Mouse (Mus musculus) neural tube, embryonic 15.5 days (tissue): Measurements from ENCODE around the gene Gm10401. TPM values are rescaled to one million over a fixed set of nuclear protein-coding genes. Genes with fewer than 3 reads are reported as not detected.
"Not testable (repeated sequence)": the region's sequence is repeated elsewhere in the genome, so short reads cannot be mapped to it uniquely, and the experiment has no call there.

Experiments used
- ATAC-seq: fragments of 200-750 bp; cut with Nextera tagmentation; 2 replicates; pipeline ENCODE4 v1.8.0; 2017; ENCODE audit warnings: mild to moderate bottlenecking, moderate TSS enrichment, moderate library complexity; ENCODE audit not compliant: low FRiP score
- H3K27ac ChIP-seq: fragments of 300-500 bp; sonication (generic); replicated peaks from 2 replicates; pipeline ENCODE4 v1.5.1; 2015; ENCODE audit warnings: mild to moderate bottlenecking, inconsistent platforms
- H3K27me3 ChIP-seq: fragments of 300-500 bp; sonication (generic); replicated peaks from 2 replicates; pipeline ENCODE4 v1.6.1; 2015; ENCODE audit warnings: inconsistent platforms
- H3K36me3 ChIP-seq: fragments of 300-500 bp; sonication (generic); 2 replicates; pipeline ENCODE4 v1.6.1; 2015; ENCODE audit warnings: inconsistent platforms
- H3K4me1 ChIP-seq: fragments of 300-500 bp; sonication (generic); 2 replicates; pipeline ENCODE4 v1.6.1; 2015; ENCODE audit warnings: inconsistent platforms
- H3K4me2 ChIP-seq: fragments of 300-500 bp; sonication (generic); 2 replicates; pipeline ENCODE4 v1.6.1; 2015; ENCODE audit warnings: inconsistent platforms, mild to moderate bottlenecking, moderate library complexity
- H3K4me3 ChIP-seq: fragments of 300-500 bp; sonication (generic); replicated peaks from 2 replicates; pipeline ENCODE4 v1.5.1; 2015; ENCODE audit warnings: mild to moderate bottlenecking, inconsistent platforms
- H3K9ac ChIP-seq: fragments of 300-500 bp; sonication (generic); replicated peaks from 2 replicates; pipeline ENCODE4 v1.6.1; 2015; ENCODE audit warnings: mild to moderate bottlenecking, inconsistent platforms
- H3K9me3 ChIP-seq: fragments of 300-500 bp; sonication (generic); replicated peaks from 2 replicates; pipeline ENCODE4 v1.6.1; 2016; ENCODE audit warnings: inconsistent platforms
- WGBS: fragments of 180-500 bp; shearing (Covaris S2); methylation state at CpG from one replicate; pipeline ENCODE4 v1.1.7; 2015; ENCODE audit warnings: mixed read lengths; 5-methylcytosine and 5-hydroxymethylcytosine counted together
- polyA plus RNA-seq: library from polyadenylated mRNA; unstranded; fragments of >200 nt; fragmentation: Nextera tagmentation; extraction: Ambion mirVana; gene quantifications from 2 replicates; pipeline ENCODE4 v1.2.1, GENCODE M21; 2015

Gene Gm10401
- polyA plus RNA-seq, 1 experiment from 2014 or later = 36.7 TPM

GRCm38 (mm10) chr5:115116426-115116825 is 18.3 kb upstream of the Gm10401 start:
- Histone ChIP-seq H3K4me2 (no peak overlapping the region), H3K4me1 (peaks cover 10% of the 10 kb centered on the region), H3K27ac (no peak overlapping the region), H3K9me3 (no peaks in the 10 kb centered on the region), H3K36me3 (peaks cover 18% of the 10 kb centered on the region), H3K9ac (no peak overlapping the region), H3K27me3 (no peaks in the 10 kb centered on the region), H3K4me3 (no peak overlapping the region)
- no peak for ATAC-seq
- 78% methylated on average over 3 of the region's 3 CpGs for WGBS

GRCm38 (mm10) chr5:115114501-115114900 is 16.4 kb upstream of the Gm10401 start:
- peaks cover 8% of the 10 kb centered on the region for H3K4me1 ChIP-seq
- WGBS = 92% methylated on average over 8 of the region's 8 CpGs
- H3K4me2 ChIP-seq = no peak overlapping the region
- no peaks in the 10 kb centered on the region for H3K27me3 ChIP-seq
- no peak overlapping the region for H3K27ac ChIP-seq
- H3K9me3 ChIP-seq = no peaks in the 10 kb centered on the region
- H3K9ac ChIP-seq = no peak overlapping the region
- H3K4me3 ChIP-seq = no peak overlapping the region
- no peak for ATAC-seq
- H3K36me3 ChIP-seq = peaks cover 18% of the 10 kb centered on the region

- Histone ChIP-seq H3K36me3 (peaks cover 18% of the 10 kb centered on the region), H3K27me3 (no peaks in the 10 kb centered on the region), H3K9me3 (no peaks in the 10 kb centered on the region), H3K4me2 (no peak overlapping the region), H3K9ac (no peak overlapping the region), H3K4me1 (no peaks in the 10 kb centered on the region), H3K4me3 (no peak overlapping the region), H3K27ac (no peak overlapping the region)
- ATAC-seq = no peak
- 93% methylated on average over 12 of the region's 12 CpGs for WGBS
These were observed 15.1 kb upstream of the Gm10401 start for GRCm38 (mm10) chr5:115113244-115113643.

GRCm38 (mm10) chr5:115111156-115111555 is 13.1 kb upstream of the Gm10401 start:
- Histone ChIP-seq H3K27ac (no peak overlapping the region), H3K4me1 (no peaks in the 10 kb centered on the region), H3K36me3 (peaks cover 14% of the 10 kb centered on the region), H3K4me2 (no peak overlapping the region), H3K9ac (no peak overlapping the region), H3K9me3 (no peaks in the 10 kb centered on the region), H3K4me3 (no peak overlapping the region), H3K27me3 (no peaks in the 10 kb centered on the region)
- WGBS = 89% methylated on average over 8 of the region's 8 CpGs
- no peak for ATAC-seq

- H3K9ac ChIP-seq, H3K27ac ChIP-seq, H3K9me3 ChIP-seq, H3K27me3 ChIP-seq, H3K4me3 ChIP-seq, ATAC-seq, H3K4me1 ChIP-seq, H3K4me2 ChIP-seq: not testable (repeated sequence)
- WGBS = 96% methylated on average over 23 of the region's 23 CpGs
- H3K36me3 ChIP-seq = peaks cover 27% of the 10 kb centered on the region
These were observed 5.2 kb upstream of the Gm10401 start for GRCm38 (mm10) chr5:115103253-115103652.

GRCm38 (mm10) chr5:115102231-115102630 is 4.1 kb upstream of the Gm10401 start:
- no peaks in the 10 kb centered on the region for H3K9me3 ChIP-seq
- H3K36me3 ChIP-seq = peaks cover 37% of the 10 kb centered on the region
- 90% methylated on average over 2 of the region's 2 CpGs for WGBS
- no peak overlapping the region for H3K4me2 ChIP-seq
- H3K9ac ChIP-seq = no peak overlapping the region
- no peaks in the 10 kb centered on the region for H3K4me1 ChIP-seq
- no peak overlapping the region for H3K27ac ChIP-seq
- no peak overlapping the region for H3K4me3 ChIP-seq
- no peaks in the 10 kb centered on the region for H3K27me3 ChIP-seq
- no peak for ATAC-seq

GRCm38 (mm10) chr5:115100473-115100872 is 2.4 kb upstream of the Gm10401 start:
- 86% methylated on average over 6 of the region's 6 CpGs for WGBS
- Histone ChIP-seq H3K9me3 (no peaks in the 10 kb centered on the region), H3K36me3 (peaks cover 55% of the 10 kb centered on the region), H3K27me3 (no peaks in the 10 kb centered on the region), H3K27ac (no peak overlapping the region), H3K9ac (no peak overlapping the region), H3K4me3 (no peak overlapping the region), H3K4me2 (no peak overlapping the region), H3K4me1 (no peaks in the 10 kb centered on the region)
- ATAC-seq = no peak

- WGBS = 91% methylated on average over 9 of the region's 9 CpGs
- Histone ChIP-seq H3K27me3 (no peaks in the 10 kb centered on the region), H3K9ac (no peak overlapping the region), H3K4me1 (no peaks in the 10 kb centered on the region), H3K4me3 (no peak overlapping the region), H3K27ac (no peak overlapping the region), H3K4me2 (no peak overlapping the region), H3K9me3 (no peaks in the 10 kb centered on the region), H3K36me3 (peaks cover 60% of the 10 kb centered on the region)
- ATAC-seq = no peak
These were observed 1.9 kb upstream of the Gm10401 start for GRCm38 (mm10) chr5:115099991-115100390.

- Histone ChIP-seq H3K27ac (no peak overlapping the region), H3K4me3 (no peak overlapping the region), H3K4me1 (no peaks in the 10 kb centered on the region), H3K9me3 (no peaks in the 10 kb centered on the region), H3K36me3 (peaks cover 63% of the 10 kb centered on the region), H3K27me3 (no peaks in the 10 kb centered on the region), H3K4me2 (no peak overlapping the region), H3K9ac (no peak overlapping the region)
- no peak for ATAC-seq
- WGBS = 86% methylated on average over 5 of the region's 5 CpGs
These were observed 1.4 kb upstream of the Gm10401 start for GRCm38 (mm10) chr5:115099530-115099929.

- H3K4me2 ChIP-seq = no peak overlapping the region
- H3K36me3 ChIP-seq = peaks cover 73% of the 10 kb centered on the region
- no peak overlapping the region for H3K27ac ChIP-seq
- H3K4me1 ChIP-seq = no peaks in the 10 kb centered on the region
- ATAC-seq = no peak
- H3K9me3 ChIP-seq = no peaks in the 10 kb centered on the region
- 88% methylated on average over 6 of the region's 6 CpGs for WGBS
- no peak overlapping the region for H3K9ac ChIP-seq
- no peaks in the 10 kb centered on the region for H3K27me3 ChIP-seq
- H3K4me3 ChIP-seq = no peak overlapping the region
These were observed 6.3 kb downstream of the Gm10401 start for GRCm38 (mm10) chr5:115091776-115092175.

GRCm38 (mm10) chr5:115091015-115091414 is 7.1 kb downstream of the Gm10401 start:
- no peaks in the 10 kb centered on the region for H3K27me3 ChIP-seq
- H3K4me1 ChIP-seq = no peaks in the 10 kb centered on the region
- 73% methylated on average over 3 of the region's 3 CpGs for WGBS
- H3K9me3 ChIP-seq = no peaks in the 10 kb centered on the region
- no peak overlapping the region for H3K4me2 ChIP-seq
- H3K4me3 ChIP-seq = no peak overlapping the region
- no peak for ATAC-seq
- H3K9ac ChIP-seq = no peak overlapping the region
- no peak overlapping the region for H3K27ac ChIP-seq
- peaks cover 73% of the 10 kb centered on the region for H3K36me3 ChIP-seq

GRCm38 (mm10) chr5:115089592-115090268 is 8.4 kb downstream of the Gm10401 start:
- Histone ChIP-seq H3K4me1 (no peaks in the 10 kb centered on the region), H3K9me3 (no peaks in the 10 kb centered on the region), H3K27me3 (no peaks in the 10 kb centered on the region), H3K4me2 (no peak overlapping the region), H3K27ac (no peak overlapping the region), H3K9ac (no peak overlapping the region), H3K4me3 (no peak overlapping the region), H3K36me3 (peaks cover 69% of the 10 kb centered on the region)
- ATAC-seq = no peak
- 76% methylated on average over 5 of the region's 5 CpGs for WGBS
